Mouse (Mus musculus) kidney, adult 2 months (tissue): ENCODE results near the gene Pcbd1.

Experiments used
- CTCF ChIP-seq: fragments of 200-500 bp; conservative IDR thresholded peaks from 2 replicates; pipeline ENCODE4 v1.5.1; 2011; ENCODE audit warnings: low read depth, mild to moderate bottlenecking, control low read depth, low read length, moderate library complexity, mixed read lengths; ENCODE audit not compliant: insufficient read depth, insufficient read length
- POLR2A ChIP-seq: fragments of 200-500 bp; IDR thresholded peaks from one replicate; pipeline ENCODE4 v1.6.1; 2011; ENCODE audit warnings: low read depth, low read length, control low read depth

GRCm38 (mm10) chr10:61088468-61088867 is 663 bp upstream of the Pcbd1 start:
- TF ChIP-seq CTCF (no peak), POLR2A (no peak)
